Mouse (Mus musculus) lung, adult 2 months (tissue): ENCODE results near the gene Fscn2.

Experiments
- CTCF ChIP-seq: fragments of 200-500 bp; IDR thresholded peaks from 2 replicates; pipeline ENCODE4 v1.5.1; 2011; ENCODE audit warnings: mild to moderate bottlenecking, low read length, control low read depth; ENCODE audit not compliant: insufficient read depth
- POLR2A ChIP-seq: fragments of 200-500 bp; IDR thresholded peaks from 2 replicates; pipeline ENCODE4 v1.6.1; 2011; ENCODE audit warnings: low read depth, mild to moderate bottlenecking, control low read depth, low read length, borderline replicate concordance; ENCODE audit errors: extremely low read depth

DNA sequence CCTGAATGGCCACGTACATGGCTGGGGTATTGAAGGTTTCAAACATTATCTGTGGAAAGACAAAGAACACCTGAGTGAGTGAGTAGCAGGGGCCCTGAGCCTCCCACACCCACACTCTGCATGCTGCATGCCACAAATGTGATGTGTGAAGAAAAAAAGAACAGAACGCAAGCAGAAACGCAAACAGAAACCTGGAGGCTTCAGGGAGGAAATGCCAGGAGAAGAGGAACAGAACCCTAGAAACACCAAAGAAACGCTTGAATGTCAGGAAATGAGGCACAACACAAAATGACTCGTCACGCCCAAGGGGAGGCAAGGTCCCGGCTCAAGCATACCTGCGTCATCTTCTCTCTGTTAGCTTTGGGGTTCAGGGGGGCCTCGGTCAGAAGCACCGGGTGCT is 14.0 kb upstream of the Fscn2 start:
- TF ChIP-seq CTCF (no peak), POLR2A (peak; percentile 50; the same call in 1 of the 2 replicates)
